Mouse (Mus musculus) kidney, adult 2 months (tissue): Measurements from ENCODE around the gene Astn2.

ENCODE experiments used
- CTCF ChIP-seq: fragments of 200-500 bp; conservative IDR thresholded peaks from 2 replicates; pipeline ENCODE4 v1.5.1; 2011; ENCODE audit warnings: low read depth, mild to moderate bottlenecking, control low read depth, low read length, moderate library complexity, mixed read lengths; ENCODE audit not compliant: insufficient read depth, insufficient read length
- POLR2A ChIP-seq: fragments of 200-500 bp; IDR thresholded peaks from one replicate; pipeline ENCODE4 v1.6.1; 2011; ENCODE audit warnings: low read depth, low read length, control low read depth

DNA sequence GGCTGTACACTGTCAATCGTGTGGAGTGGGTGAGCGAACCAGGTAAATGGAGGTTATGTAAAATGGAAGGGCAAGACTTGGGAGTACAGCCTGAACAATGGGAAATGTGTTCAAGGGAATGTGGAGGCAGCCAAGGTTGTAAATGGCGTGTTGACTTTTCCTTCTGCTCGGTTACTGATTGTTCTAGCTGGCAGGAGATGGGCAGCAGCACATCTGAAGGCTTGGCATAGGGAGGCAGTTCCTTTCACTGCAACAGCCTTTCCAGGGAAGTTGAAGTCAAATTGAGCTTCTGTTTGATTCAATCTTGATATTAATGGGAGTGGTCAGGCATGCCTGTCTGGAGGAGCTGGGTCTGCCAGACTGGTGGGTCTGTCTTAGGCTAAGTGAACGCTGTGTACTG, 794.1 kb downstream of the Astn2 start:
- no peak for TF ChIP-seq CTCF
- TF ChIP-seq POLR2A = no peak
